Mouse (Mus musculus) cerebellum, postnatal 14 days (tissue): Measurements from ENCODE around the gene Kif4.

Experiments used
- DNase-seq, 2 experiments: peaks; one replicate each; pipeline ENCODE4 v3.0.0; 2021; ENCODE audit warnings: mixed read lengths in 2 of 2

Gene Kif4

DNA sequence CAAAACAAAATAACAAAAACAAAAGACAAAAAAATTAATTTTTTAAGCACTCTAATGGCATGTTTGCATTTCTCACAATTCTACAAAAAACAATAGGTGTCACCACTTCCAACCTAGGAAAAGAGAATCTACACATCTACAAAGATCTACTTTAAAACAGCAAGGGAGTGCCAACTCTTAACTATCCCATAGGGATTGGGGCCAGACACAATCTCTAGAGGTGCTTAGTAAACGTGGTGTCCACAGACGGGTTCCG is at the start of gene Kif4:
Kif4 (plus strand) TSS at position 192 of the 256 bp plus-strand sequence.
- DNase-seq, result no peak

DNA sequence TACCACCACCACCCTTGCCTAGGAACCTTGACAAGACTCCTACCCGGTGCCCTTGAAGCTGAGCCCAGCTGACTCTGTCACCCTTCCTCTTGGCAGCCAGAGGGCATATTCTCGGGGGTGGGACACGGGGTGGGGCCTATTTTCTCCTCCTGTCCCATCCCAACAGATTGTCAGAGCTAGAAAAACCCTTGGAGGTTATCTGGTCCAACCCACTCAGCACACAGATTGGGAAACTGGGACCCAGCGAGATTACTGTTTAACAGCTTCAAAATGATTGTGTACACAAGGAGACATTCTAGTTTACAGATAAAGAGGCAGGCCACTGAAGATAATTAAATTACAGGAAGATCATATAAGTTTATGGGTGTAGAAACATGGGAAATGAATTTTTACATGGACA is 30.7 kb upstream of the Kif4 start, which contains the start of gene P2ry4:
P2ry4 (minus strand) TSS at position 79 of the 400 bp plus-strand sequence.
- DNase-seq, result no peak

DNA sequence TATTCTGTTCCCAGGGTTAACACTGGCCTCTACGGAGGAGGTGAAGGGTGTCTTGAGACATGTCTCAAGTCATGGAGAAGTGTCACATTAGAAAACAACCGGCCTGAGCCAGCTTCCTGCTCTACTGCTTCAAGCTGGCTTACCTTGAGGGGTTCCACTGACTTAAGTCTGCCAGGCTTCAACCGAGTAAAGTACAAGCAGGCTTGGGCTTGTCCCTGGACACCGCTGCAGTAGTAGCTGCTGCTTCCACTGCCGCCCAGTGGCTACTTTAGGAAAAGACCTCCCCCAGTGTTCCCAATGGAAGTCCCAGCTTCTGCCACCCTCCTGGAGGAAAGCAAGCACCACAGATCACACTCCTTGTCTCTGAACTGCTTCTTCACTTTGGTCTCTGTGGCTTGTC is 28.1 kb upstream of the Kif4 start:
- DNase-seq, result peak; percentile 21 to 28

DNA sequence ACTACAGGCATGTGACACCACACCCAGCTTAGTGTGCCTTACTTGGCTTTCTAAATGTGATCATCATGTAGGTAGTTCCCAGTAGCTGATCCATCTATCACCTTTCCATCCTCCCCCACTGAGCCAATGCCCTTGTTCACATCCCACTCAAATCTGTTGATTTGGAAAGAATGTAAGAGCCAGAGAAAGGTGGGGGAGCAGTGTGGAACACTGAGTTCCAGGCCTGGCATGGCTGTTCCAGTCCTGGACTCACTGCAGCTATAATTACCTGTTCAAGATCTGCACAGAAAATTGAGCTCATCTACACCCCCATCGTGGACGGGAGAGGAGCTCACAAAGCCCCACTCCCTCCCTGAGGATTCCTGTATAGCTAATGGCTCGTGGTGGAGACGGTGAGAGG is 25.8 kb upstream of the Kif4 start:
- DNase-seq, result no peak

DNA sequence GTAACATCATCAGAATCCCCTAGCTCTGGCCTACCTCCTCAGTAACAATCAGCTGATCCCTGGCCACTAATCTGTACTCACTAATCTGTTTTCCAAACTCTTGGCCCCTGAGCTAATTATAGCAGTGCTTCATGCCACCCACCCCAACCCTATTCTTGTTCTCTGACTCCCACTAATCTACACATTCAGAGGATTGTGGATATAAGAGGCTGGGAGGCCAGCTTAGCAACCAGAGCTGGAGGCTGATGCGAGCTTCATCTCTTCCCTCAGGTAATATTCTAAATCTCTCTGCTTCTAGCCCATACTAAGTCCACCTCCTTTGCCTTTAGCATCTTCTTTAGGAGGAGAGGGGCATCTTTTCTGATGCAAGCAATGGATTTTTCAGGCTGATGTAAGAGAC is 20.2 kb upstream of the Kif4 start, which contains the start of gene Arr3:
Arr3 (plus strand) TSS at position 184 of the 400 bp plus-strand sequence.
- no peak for DNase-seq

DNA sequence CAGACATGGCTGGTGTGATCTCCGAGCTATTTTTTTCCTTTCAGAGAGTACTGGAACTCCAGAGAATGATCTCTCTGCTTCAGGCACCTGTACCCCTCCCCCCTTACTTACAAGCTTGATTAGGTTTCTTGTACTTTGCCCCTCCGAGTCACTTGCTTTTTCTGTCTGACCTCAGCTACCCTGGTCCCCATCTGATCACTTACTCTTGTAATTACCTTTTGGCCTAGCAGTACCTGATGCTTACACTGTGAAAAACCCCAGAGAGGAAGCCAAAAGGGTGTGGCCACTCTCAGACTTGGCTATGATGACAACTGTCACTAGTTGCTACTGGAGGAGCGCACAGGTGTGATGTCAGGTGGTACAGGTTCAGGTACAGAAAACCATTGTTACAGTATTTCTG is 7.0 kb upstream of the Kif4 start:
- peak in 1 of 2 experiments; percentile 12 for DNase-seq

DNA sequence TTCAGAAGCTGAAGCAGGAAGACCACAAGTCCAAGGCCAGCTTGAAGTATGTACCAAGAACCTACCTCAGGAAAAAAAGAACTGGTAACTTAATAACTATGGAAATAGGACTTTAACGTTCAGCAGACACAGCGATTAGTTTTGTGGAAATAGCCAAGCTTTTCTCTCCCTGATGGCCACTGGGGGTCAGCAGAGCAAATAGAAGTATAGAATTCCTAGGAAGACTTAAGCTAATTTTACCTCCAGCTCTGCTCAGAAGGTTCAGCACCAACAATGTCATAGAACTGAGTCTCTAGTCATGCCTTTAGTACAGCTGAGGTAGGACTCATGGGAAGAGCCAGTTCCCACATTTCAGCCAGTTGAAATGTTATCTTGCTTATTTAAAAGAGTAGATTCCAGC is 4.2 kb upstream of the Kif4 start:
- DNase-seq, result peak in 1 of 2 experiments; percentile 14

DNA sequence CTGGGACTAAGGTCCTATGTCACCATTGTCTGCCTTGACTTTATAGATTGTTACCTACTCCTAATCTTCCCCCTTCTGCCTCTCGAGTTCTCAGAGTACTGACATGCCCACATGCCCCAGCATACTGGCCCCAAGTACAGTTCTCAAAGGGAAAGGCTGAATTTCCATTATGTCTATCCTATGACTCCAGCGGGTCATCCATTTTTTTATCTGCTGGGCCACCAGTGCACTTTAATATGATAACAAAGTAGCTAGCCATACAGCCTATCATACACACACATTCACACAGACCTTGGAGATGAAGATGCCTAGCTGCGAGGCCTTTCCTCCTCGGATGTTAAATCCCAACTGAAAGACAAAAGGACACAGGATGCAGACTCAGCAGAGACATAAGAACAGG is 1.3 kb upstream of the Kif4 start:
- DNase-seq, result no peak

DNA sequence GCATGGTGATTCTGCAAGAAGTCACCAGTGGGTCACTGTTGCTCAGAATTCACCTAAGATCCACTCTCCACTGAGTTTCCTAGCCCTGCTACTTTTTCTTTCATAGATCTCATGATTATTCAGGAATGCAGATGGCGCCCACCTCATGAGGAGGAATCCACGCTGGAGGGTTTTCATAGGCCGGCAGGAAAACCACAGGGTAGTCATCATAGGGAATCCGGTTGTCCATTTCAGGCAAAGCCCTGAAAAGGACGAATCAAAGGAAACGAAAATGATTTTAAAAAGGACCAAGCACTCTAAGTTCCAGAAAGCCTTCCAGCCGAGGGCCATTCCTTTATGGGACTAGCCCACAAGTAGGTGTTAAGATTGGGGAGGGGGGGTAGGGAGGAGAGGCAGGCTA is 391 bp upstream of the Kif4 start:
- peak in 1 of 2 experiments; percentile 9 for DNase-seq

DNA sequence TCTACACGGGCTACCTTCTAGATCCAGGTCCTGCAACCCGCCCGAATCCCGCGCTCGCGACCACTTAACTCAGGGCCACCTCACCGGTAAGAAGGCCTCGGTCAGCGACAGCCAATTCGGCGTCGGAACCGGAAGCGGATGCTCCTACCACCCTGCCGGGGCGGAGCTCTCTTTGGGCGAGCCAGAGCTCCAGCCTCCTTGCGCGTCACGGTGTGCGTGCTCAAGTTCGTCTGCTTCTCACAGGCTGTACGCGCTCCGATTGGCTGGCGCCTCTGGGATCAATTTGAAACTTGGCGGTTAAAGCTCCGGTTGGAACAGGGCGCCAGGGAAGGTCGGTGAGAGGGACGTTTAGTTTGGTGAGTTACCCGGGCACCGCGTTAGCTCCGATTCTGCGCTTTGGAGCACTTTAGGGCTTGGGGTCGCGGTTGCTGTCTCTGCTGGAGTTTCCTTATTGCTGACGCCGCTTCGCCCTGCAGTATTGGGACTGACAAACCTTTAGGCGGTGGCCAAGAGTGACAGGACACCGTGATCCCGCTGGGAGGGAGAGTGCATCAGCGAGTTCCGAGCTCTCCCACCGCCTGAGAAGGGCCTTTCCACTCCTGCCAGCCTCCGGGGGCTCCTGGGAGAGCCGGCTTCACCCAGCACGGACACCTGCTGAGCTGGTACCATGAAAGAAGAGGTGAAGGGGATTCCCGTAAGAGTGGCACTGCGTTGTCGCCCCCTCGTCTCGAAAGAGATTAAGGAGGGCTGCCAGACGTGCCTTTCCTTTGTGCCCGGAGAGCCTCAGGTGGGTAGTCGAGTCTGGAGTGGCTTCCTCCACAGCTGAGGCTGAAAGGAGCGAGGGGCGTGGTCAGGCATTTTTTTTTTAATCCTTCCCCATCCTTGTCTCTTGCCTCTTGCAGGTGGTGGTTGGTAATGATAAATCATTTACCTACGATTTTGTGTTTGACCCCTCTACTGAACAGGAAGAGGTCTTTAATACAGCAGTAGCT is 561 bp downstream of the Kif4 start, which contains the start of gene Pdzd11:
Pdzd11 (minus strand) TSS at position 767 of the 992 bp plus-strand sequence.
- peak; percentile 88 to 89 for DNase-seq

DNA sequence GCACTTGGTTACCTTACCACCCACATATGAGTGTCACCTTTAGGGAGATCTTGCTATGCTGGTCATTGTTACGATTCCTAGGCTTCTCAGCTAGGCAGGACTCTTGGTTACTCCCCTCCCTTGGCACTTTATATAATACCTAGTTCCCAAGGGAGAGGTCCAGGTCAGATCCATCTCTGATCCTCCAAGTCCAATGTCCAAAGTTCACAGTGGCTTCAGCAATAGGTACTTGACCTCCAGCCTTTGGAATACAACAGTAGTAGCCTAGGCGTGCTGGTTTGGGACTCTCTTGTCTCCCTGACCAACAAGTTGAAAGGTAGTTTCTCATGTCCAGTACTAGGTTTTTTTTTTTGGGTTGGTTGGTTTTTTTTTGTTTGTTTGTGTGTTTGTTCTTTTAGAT is 3.5 kb downstream of the Kif4 start:
- no peak for DNase-seq

DNA sequence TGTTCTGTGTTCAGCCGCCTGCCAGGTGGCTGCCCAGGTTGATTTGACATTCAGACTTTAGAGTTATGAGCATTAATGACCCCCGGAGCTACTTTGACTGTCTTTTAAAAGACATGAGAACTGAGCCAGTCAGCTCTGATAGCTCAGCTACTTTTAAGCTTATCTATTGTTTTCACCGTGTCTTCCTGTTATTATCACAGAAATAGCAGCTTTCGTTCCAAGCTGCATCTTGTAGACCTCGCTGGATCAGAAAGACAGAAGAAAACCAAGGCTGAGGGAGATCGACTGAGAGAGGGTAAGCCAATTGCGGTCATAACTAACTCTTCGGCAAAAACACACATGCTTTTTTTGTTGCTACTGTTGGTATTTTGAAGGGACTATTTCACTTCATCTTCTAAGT is 12.9 kb downstream of the Kif4 start:
- no peak for DNase-seq

DNA sequence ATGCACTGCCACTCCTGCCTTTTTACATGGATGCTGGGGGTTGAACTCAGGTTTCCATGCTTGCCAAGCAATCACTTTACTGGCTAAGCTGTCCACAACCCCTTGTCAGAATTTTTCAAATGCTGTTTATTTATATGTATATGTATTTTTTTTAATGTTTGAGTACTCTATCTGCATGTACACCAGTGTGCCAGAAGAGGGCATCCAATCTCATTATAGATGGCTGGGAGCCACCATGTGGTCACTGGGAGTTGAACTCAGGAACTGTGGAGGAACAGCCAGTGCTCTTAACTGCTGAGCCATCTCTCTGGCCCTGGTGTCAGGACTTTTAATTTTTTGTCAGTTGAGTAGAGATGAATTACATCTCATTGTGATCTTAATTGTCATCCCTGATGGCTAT is 27.3 kb downstream of the Kif4 start:
- no peak for DNase-seq

DNA sequence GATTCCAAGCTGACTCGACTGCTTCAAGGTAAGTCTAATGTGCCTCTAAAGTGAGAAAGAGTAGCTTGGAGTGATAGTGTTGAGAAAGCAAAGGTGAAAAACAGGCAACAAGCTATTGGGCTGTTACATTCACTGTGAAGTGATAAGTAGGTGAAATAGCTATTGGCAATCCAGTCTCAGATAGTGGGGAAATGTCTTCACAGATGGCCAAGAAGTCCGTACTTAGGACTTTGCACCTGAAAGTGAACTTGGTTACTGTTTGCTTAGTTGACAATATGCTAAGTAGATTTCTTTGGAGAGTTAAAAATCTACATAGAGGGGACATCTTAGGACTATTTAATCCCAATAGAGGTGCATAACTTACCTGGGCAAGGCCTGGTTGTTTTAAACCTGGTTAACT is 39.3 kb downstream of the Kif4 start:
- DNase-seq, result no peak

DNA sequence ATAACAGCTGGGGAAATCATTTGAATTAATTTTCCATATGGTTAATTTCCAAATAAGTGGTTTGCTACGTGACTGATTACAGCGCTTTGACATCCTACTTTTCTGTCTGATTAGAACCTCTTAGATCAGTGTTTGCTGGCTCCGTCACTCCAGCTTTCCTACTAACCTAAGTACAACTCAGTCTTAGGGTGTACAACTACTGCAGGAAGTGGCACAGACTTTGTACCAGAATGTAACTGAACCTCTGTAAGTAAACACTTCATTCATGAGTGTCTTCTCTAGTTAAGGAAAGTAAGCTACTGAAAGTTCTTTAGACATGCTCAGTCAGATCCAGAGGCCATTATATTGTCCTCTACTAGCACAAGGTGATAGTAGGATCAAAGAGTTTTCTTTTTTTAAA is 52.7 kb downstream of the Kif4 start:
- DNase-seq, result no peak

DNA sequence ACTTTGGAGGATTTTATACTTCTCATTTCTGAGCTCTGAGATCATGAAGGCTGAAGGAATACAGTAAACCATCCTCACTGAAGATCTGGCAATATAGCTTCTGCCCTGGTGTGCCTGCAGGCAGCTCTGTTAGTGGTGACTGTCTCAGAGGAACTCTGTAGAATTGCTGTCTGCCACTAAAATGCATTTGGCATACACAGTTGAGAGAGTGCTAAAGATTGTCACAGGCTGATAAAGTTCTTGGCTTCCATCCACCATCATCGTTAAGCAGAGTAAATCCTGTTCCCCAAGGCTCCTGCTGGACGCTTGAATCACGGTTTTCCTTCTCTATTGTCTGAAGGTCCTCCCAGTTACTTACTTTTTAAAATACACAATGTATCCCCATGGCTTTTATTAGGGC is 61.0 kb downstream of the Kif4 start:
- no peak for DNase-seq

DNA sequence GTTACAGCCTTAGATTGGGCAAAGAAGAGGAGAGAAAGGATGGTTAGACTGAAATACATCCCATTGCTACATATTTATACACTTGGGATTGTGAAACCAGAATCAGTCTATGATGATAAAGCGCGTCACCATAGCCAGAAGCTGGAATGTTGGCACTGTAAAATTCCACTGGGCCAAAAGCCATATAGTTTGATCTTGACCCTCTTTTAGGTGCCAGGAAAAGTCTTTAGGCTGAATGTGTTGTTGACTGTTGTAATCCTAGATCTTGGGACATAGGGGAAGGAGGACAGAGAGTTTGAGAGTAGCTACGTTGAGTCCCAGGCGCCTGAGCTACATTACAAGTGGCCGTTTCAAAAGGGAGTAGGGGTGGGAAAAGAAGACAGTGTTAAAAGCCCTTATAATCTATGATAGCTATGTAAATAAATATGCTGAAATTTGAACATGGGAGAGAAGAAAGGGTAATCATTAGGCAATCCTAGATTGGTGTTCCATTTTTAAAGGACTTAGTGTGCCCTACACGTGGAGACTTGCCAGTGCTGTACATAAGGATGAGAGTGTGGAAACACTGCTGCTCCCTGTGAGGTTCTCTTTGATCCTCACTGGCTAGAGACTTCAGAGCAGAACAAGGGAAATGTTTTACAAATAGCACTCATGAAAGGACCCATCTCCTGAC is 62.0 kb downstream of the Kif4 start:
- no peak for DNase-seq

DNA sequence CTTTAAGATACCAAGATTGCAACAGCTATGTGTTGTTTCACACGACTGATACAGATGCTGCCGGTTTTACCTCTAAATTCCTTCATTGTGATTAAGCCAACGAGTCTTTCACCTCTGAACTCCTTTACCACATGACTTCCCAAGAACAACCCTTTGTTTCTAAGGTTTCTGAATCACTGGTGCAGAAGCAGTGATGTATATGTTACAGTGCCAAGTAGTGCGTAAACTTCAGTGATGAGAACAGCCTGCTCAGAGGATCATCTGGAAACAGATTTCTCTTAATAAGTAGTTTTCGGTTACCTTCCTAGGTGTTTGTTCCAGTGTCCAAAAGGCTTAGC is 62.5 kb downstream of the Kif4 start:
- no peak for DNase-seq

DNA sequence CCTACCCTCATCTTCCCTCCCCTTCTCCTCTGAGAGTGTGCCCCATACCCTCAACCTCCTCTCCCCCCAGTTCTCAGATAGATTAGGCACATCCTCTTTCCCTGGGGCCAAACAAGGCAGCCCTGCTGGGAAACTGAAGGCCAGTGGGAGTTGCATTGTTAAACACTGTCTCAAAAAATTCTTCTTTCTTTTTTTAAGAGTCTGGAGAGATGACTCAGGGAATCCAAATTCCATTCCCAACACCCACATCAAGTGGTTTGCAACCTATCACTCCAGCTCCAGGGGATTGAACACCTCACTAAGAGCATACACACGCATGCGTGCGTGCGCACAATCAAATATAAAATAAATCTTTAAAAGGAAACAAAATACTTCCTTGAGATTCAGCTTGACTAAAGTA is 71.2 kb downstream of the Kif4 start:
- DNase-seq, result no peak

DNA sequence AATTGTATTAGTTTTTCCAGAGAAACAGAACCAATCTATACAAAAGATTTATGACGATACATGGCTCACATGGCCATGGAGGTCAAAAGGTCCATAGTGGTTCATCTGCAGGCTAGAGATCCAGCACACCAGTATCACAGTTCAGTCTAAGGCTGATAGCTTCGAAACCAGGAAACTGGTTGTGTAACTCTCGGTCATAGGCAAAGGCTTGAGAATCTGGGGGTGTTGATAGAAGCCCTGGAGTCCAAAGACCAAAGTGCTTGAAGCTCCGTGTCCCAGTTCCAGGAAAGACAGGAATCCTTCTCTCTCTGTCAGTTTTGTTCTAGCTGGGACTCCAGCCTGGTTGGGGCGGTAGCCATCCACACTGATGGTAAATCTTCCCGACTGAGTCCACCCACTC is 82.5 kb downstream of the Kif4 start:
- no peak for DNase-seq

DNA sequence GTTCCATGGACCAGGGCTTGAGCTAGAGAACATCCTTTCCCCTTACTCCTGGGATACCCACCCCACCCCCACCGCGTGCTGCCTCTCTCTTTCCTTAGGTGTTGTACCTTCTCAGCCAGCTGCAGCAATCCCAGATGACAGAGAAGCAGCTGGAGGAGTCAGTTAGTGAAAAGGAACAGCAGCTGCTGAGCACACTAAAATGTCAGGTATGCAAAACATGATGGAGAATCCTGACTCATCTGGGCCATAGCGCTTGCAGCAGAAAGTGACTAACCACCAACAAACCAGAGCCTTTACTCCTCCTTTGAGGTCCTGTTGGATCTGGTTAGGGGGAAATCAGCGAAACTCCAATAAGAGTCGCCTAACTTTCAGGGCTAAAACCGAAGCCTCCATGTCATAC is 90.6 kb downstream of the Kif4 start:
- DNase-seq, result no peak

DNA sequence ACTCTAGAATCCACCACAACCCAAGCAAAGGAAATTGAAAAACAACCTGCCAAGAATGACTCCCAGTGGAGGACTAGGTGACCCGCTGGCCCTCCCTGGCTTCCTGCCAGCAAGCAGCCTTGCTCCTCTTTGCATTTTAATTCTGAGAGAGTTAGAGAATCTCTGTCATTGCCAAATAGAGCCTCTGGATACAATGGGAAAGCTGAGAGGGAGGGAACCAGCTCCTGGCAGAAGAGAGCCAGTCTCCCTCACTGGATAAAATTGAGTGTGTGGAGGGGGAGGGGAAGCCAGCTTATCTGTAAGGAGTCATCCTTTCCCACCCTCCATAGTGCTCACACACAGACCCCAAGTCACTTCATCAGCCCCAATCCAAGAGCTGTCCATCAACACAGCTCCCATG is 103.4 kb downstream of the Kif4 start:
- peak; percentile 20 to 23 for DNase-seq

DNA sequence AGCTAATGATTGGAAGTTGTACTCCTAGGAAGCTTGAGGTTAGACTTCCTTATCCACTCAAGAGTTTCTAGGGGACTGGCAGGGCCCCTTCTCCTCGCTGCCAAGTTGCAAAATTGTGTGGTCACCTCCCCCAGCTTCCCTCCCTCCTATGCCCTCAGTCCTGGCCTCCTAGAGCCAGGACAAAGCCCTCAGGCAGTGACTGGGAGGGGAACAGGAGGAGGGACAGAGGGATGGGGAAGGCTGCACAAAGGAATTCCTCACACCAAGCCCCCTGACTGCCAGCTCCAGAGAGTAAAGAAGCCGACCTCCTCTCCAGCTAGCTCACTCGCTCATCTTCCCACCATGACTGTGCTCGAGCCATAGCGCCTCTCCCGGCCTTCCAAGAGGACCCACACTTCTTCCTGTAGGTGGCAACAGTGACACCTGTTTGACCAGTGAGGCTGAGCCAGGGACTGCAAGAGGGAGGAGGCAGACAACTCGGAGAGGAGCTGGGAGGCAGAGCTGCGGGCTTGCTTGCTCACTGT is 104.2 kb downstream of the Kif4 start, which contains the start of gene Gdpd2:
Gdpd2 (plus strand) TSS at position 209 of the 524 bp plus-strand sequence.
- peak; percentile 56 to 66 for DNase-seq

DNA sequence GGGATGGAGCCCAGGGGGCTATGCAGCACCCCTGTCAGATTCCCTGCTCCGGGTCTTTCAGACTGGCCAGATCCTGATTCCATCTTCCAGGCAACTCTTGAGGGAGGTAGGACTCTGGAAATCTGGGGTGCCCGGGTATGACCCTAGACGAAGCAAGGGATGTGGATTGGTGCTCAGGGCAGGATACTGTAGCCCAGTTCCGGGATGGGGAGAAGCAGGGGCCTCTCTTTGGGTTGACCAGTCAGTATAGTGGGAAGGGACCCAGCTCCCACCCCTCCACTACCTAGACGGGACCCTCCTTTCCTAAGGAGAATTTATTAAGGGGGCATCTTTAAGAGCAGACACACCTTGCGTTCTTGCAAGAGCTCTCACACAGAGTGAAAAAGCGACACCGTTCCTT is 104.7 kb downstream of the Kif4 start:
- DNase-seq, result no peak
